Mouse (Mus musculus) neural tube, embryonic 14.5 days (tissue): ENCODE results near the gene Trim66. TPM values are rescaled to one million over a fixed set of nuclear protein-coding genes. Genes with fewer than 3 reads are reported as not detected.

Experiments
- ATAC-seq: fragments of 200-750 bp; cut with Nextera tagmentation; 2 replicates; pipeline ENCODE4 v1.8.0; 2017; ENCODE audit warnings: low read depth, mild to moderate bottlenecking, moderate TSS enrichment, moderate library complexity
- H3K27ac ChIP-seq: fragments of 300-500 bp; sonication (generic); 2 replicates; pipeline ENCODE4 v1.5.1; 2014; ENCODE audit warnings: low read depth, mild to moderate bottlenecking, control low read depth, low read length, moderate library complexity, mixed read lengths
- H3K27me3 ChIP-seq: fragments of 300-500 bp; sonication (generic); 2 replicates; pipeline ENCODE4 v1.6.1; 2014; ENCODE audit warnings: low read length; ENCODE audit not compliant: control insufficient read depth, insufficient read depth
- H3K36me3 ChIP-seq: fragments of 300-500 bp; sonication (generic); 2 replicates; pipeline ENCODE4 v1.6.1; 2014; ENCODE audit warnings: low read length, mixed read lengths; ENCODE audit not compliant: control insufficient read depth, insufficient read depth
- H3K4me1 ChIP-seq: fragments of 300-500 bp; sonication (generic); 2 replicates; pipeline ENCODE4 v1.6.1; 2014; ENCODE audit warnings: low read length; ENCODE audit not compliant: control insufficient read depth, insufficient read depth
- H3K4me2 ChIP-seq: fragments of 300-500 bp; sonication (generic); 2 replicates; pipeline ENCODE4 v1.6.1; 2014; ENCODE audit warnings: mild to moderate bottlenecking, low read depth, low read length, control low read depth
- H3K4me3 ChIP-seq: fragments of 300-500 bp; sonication (generic); 2 replicates; pipeline ENCODE4 v1.5.1; 2014; ENCODE audit warnings: low read depth, low read length, control low read depth, mixed read lengths
- H3K9ac ChIP-seq: fragments of 300-500 bp; sonication (generic); replicated peaks from 2 replicates; pipeline ENCODE4 v1.6.1; 2014; ENCODE audit warnings: low read depth, mild to moderate bottlenecking, control low read depth, low read length, mixed read lengths
- H3K9me3 ChIP-seq: fragments of 300-500 bp; sonication (generic); 2 replicates; pipeline ENCODE4 v1.6.1; 2016; ENCODE audit warnings: low read length; ENCODE audit not compliant: control insufficient read depth
- WGBS: fragments of 180-500 bp; shearing (Covaris S2); extraction: QIAGEN DNeasy Blood & Tissue Kit; methylation state at CpG from one replicate; pipeline ENCODE4 v1.1.7; 2014; 5-methylcytosine and 5-hydroxymethylcytosine counted together
- polyA plus RNA-seq: library from polyadenylated mRNA; unstranded; fragments of >200 nt; fragmentation: Nextera tagmentation; extraction: Ambion mirVana; gene quantifications from 2 replicates; pipeline ENCODE4 v1.2.1, GENCODE M21; 2014

The Trim66 gene
- polyA plus RNA-seq, 1 experiment from 2014 or later: 0.60 TPM

DNA sequence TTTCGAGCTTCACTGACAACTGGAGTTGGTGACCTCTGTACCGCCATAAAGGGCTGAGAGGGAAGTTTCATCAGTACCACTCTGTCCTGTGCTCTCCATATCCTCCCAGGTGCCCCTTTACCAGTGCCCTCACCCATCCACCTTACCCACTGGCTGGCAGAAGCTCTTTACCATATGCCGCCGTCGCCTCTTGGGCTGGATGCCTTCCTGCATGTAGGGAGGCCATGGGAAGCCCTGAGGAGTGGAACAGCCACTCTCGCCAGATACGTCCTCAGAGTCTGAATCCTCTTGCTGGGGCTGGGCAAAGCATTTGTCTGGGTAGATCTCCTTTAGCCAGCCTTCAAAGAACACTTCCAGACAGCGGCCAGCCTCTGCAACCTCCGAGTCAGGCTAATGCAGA is 53.1 kb downstream of the Trim66 start:
- Histone ChIP-seq H3K27ac (no peak overlapping the region), H3K9ac (no peak overlapping the region), H3K4me1 (no peaks in the 10 kb centered on the region), H3K4me3 (no peak overlapping the region), H3K36me3 (no peaks in the 10 kb centered on the region), H3K4me2 (no peak overlapping the region), H3K27me3 (no peaks in the 10 kb centered on the region), H3K9me3 (no peaks in the 10 kb centered on the region)
- WGBS: 84% methylated on average over 9 of the region's 9 CpGs
- no peak for ATAC-seq

DNA sequence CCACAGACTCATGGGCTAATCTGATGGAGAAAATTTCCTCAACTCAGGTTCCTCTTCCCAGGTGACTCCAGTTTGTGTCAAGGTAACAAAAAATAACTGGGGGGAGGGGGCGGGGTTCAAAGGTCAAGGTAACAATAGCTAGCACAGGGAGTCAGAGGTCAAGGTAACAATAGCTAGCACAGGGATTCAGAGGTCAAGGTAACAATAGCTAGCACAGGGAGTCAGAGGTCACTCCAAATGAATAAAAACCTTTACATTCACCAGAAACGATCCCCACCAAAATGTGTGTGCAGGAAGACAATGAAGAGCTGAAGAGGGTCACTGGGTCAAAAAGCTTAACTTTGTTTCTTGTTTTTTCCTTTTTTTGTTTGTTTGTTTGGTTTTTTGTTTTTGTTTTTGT is 59.9 kb downstream of the Trim66 start:
- WGBS: 52% methylated on average over 2 of the region's 2 CpGs
- ATAC-seq: no peak
- Histone ChIP-seq H3K4me1 (no peaks in the 10 kb centered on the region), H3K9me3 (no peaks in the 10 kb centered on the region), H3K4me2 (no peak overlapping the region), H3K36me3 (no peaks in the 10 kb centered on the region), H3K9ac (no peak overlapping the region), H3K4me3 (no peak overlapping the region), H3K27me3 (no peaks in the 10 kb centered on the region), H3K27ac (no peak overlapping the region)

DNA sequence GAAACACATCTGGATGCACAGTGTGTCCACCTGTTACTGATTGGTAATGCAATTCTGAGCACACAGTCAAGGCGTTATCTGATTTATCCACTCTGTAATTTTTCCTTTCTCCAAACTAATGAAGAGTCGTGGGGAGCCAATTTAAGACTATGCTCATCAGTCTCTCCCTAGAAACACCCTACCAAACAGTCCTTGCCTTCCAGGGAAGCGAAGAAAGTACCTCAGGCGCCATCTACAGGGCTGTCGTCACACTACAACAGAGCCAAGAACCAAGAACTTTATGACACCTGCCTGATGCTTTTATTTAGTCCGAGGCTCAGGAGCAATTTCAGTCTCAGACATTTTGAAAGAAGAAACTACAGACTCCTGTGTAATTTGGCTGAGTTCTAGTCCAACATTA is 62.9 kb downstream of the Trim66 start:
- Histone ChIP-seq H3K27me3 (no peaks in the 10 kb centered on the region), H3K36me3 (no peaks in the 10 kb centered on the region), H3K4me1 (no peaks in the 10 kb centered on the region), H3K4me3 (no peak overlapping the region), H3K9me3 (no peaks in the 10 kb centered on the region), H3K4me2 (no peak overlapping the region), H3K9ac (no peak overlapping the region), H3K27ac (no peak overlapping the region)
- peak; percentile 70; the same call in 1 of the 2 replicates for ATAC-seq
- WGBS: 10% methylated on average over 6 of the region's 6 CpGs

DNA sequence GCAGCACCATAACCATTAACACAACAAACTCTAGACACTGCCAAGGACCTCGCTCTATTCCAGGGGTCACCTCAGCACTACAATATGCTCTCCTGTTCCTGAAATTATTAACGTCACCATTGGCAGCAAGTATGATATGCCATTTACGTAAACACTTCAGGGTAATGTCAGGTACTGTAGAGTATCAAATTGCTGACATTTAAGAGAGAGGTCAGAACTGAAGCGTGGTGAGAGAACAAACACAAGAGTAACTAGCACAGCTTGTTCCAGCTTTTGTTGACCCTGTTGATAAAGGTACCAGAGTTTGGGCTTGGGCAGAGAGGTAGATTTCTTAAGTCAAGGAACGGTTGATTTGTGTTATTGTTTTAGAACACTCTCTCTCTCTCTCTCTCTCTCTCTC is 65.2 kb downstream of the Trim66 start:
- H3K4me1 ChIP-seq: 0 out of 2 replicates have a peak, but pooled peaks cover 4% of the 10 kb centered on the region
- WGBS: 89% methylated on average over 5 of the region's 5 CpGs
- no peaks in the 10 kb centered on the region for H3K27me3 ChIP-seq
- no peak overlapping the region for H3K27ac ChIP-seq
- no peaks in the 10 kb centered on the region for H3K9me3 ChIP-seq
- no peaks in the 10 kb centered on the region for H3K36me3 ChIP-seq
- no peak overlapping the region for H3K9ac ChIP-seq
- no peak for ATAC-seq
- H3K4me3 ChIP-seq: no peak overlapping the region
- H3K4me2 ChIP-seq: no peak overlapping the region

DNA sequence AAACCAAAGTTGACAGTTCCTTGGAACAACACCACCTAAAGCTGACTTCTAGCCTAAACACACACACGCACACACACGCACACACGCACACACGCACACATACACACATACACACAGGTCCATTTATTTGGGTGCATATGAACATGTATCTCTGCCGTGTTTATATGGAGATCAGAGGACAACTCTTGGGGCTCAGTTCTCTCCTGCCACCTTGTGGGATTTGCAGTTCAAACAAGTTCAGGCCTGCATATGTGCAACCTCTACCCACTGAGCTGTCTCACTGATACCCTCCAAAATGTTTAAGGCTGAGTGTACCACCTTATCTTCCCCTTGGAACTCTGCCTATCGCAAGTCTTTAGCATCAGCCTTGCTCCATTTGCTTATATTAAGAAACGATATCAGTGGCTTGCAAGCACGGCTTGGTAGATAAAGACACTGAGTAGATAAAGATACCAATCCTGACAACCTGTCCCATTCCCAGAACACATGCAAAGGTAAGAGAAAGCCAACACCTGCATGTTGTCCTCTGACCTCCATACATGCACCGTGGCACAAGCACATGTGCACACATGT is 67.2 kb downstream of the Trim66 start:
- Histone ChIP-seq H3K9ac (no peak overlapping the region), H3K27me3 (no peaks in the 10 kb centered on the region), H3K4me2 (no peak overlapping the region), H3K4me1 (0 out of 2 replicates have a peak, but pooled peaks cover 4% of the 10 kb centered on the region), H3K9me3 (no peaks in the 10 kb centered on the region), H3K36me3 (no peaks in the 10 kb centered on the region), H3K4me3 (no peak overlapping the region), H3K27ac (no peak overlapping the region)
- 93% methylated on average over 9 of the region's 9 CpGs for WGBS
- no peak for ATAC-seq

DNA sequence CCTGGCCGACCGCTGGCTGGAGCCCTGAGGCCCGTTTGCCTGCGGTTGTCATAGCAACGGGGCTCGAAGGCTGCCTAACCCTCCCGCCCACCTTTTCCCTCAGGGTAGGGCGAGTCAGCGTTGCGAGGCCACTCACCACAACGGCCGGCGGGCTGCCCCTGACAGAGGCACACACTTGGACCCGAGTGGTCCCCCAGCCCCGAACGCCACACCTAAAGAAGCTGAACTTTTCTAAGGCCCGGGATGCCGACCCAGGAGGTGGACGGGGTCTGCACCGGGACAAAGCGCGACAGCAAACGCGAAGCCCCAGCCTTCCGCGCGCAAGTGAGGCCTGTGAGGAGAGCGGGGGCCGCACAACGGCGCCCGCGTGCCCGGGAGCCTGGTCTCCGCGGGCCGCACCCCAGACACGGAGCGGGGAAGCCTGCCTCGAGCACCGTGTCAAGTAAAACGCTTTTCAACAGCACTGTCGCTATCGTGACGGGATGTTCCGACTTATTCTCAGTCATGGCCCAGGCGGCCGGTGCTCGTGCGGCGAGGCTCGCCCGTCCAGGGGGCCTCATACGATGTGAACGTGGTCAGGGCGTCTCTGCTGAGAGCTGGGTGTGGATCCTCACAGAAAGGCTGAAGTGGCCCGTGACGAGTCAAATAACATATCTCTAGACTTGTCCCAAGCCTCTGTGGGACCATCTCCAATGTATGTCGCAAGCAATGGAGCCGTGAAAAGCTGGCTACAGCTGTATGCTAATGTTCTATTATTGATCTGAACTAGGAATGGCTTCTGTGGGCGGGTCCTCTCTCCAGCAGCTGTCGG is 68.9 kb downstream of the Trim66 start, which contains the start of gene Stk33:
Gene Stk33, minus strand, starts transcription at position 301 of the 811 bp plus-strand sequence.
- Histone ChIP-seq H3K36me3 (no peaks in the 10 kb centered on the region), H3K4me3 (peak within 1 kb of the TSS; percentile 39), H3K27me3 (no peaks in the 10 kb centered on the region), H3K4me1 (0 out of 2 replicates have a peak, but pooled peaks cover 4% of the 10 kb centered on the region), H3K27ac (peak within 1 kb of the TSS; percentile 23; the same call in 1 of the 2 replicates), H3K4me2 (peak within 1 kb of the TSS; percentile 86), H3K9ac (peak within 1 kb of the TSS; percentile 47), H3K9me3 (no peaks in the 10 kb centered on the region)
- peak; percentile 86 for ATAC-seq
- WGBS: under 1% methylated on average over 62 of the region's 62 CpGs

DNA sequence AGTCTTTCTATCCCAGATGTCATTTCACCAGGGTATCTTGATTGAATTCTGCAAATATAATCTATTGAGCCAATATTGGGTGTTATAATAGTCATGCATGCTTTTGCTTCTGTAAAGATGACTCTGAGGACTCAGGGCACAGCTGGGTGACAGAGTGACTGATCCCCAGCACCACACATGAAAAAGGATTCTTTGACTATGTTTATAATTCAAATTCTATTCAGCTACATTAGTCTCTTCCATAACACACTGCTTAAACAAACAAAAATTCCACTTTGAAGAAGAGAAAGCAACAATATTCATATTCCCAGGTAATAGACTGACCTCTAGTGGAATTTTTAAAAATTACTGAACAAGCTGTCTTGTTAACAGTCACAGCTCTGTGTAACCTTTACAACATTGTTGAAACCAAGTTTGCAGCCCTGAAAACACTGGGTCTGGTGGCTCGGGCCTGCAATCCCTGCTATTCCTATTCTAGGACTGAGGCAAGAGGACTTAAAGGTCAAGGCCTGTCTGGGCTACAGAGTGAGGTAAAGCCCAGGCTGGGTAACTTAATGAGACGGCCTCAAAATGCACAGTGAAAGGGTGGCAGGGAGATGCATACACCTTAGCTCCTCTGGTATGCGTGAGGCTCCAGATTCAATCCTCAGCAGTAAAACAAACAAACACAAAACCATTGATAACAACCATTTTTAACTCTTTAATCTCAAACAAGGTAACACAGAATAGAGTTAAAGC is 83.3 kb downstream of the Trim66 start:
- no peaks in the 10 kb centered on the region for H3K36me3 ChIP-seq
- no peak overlapping the region for H3K27ac ChIP-seq
- H3K9ac ChIP-seq: no peak overlapping the region
- H3K4me1 ChIP-seq: no peaks in the 10 kb centered on the region
- 76% methylated on average over 3 of the region's 3 CpGs for WGBS
- no peak overlapping the region for H3K4me2 ChIP-seq
- H3K4me3 ChIP-seq: no peak overlapping the region
- peak; percentile 61; the same call in 1 of the 2 replicates for ATAC-seq
- H3K9me3 ChIP-seq: no peaks in the 10 kb centered on the region
- no peaks in the 10 kb centered on the region for H3K27me3 ChIP-seq

DNA sequence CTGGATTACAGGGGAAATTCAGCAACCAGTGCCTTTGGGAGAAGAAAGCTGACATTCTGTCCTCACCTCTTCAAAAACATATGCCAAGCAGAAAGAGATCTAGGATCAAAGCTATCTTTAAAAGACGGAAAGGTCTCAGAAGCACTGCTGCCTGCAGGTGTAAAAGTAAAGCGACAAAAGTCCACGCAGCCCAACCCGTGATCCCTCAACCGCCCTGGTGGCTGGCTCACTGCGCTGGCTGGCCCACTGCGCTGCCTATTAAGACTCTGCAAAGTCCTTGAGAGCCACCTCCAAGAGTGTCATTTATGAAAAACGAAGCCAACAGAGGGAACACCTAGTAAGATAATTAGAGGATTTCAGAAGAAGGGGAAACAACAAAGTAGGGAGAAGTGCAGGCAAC is 85.1 kb downstream of the Trim66 start:
- H3K4me1 ChIP-seq: no peaks in the 10 kb centered on the region
- H3K9ac ChIP-seq: no peak overlapping the region
- H3K36me3 ChIP-seq: no peaks in the 10 kb centered on the region
- H3K4me3 ChIP-seq: no peak overlapping the region
- WGBS: 83% methylated on average over 8 of the region's 8 CpGs
- no peak overlapping the region for H3K4me2 ChIP-seq
- H3K27ac ChIP-seq: no peak overlapping the region
- H3K27me3 ChIP-seq: no peaks in the 10 kb centered on the region
- ATAC-seq: no peak
- no peaks in the 10 kb centered on the region for H3K9me3 ChIP-seq

DNA sequence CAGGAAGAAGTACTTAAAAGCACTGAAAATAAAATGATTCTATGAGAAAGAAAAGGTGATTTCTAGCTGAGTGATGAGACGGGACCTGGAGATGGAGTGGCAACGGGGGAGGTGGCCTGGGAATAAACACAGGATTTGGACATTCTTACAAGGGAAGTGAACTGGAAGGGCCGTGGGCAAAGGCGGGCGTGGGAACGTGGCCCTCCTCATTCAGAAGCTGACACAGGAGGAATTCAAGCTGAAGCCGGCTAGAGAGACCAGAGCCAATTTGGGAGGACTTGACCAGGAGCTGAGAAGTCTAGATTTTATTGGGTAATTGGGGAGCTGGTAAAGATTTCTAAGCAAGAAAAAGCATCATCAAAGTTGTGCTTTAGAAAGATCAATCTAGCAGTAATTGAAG is 102.4 kb downstream of the Trim66 start:
- no peaks in the 10 kb centered on the region for H3K9me3 ChIP-seq

More for the DNA sequence above, 102.4 kb downstream of the Trim66 start:
- H3K4me3 ChIP-seq: no peak overlapping the region
- H3K9ac ChIP-seq: no peak overlapping the region
- no peak overlapping the region for H3K4me2 ChIP-seq
- no peaks in the 10 kb centered on the region for H3K4me1 ChIP-seq
- H3K27ac ChIP-seq: no peak overlapping the region
- 28% methylated on average over 7 of the region's 7 CpGs for WGBS
- no peak for ATAC-seq
- H3K36me3 ChIP-seq: no peaks in the 10 kb centered on the region
- no peaks in the 10 kb centered on the region for H3K27me3 ChIP-seq
